Mouse (Mus musculus) testis, adult 2 months (tissue): ENCODE measurements around the gene Rex1bd. TPM values are rescaled to one million over a fixed set of nuclear protein-coding genes. Genes with fewer than 3 reads are reported as not detected.

Source experiments
- H3K27ac ChIP-seq: fragments of 200-500 bp; 2 replicates; pipeline ENCODE4 v1.5.1; 2012; ENCODE audit warnings: low read depth, low read length; ENCODE audit not compliant: control insufficient read depth, insufficient read depth
- H3K27me3 ChIP-seq: fragments of 200-500 bp; 2 replicates; pipeline ENCODE4 v1.6.1; 2012; ENCODE audit warnings: mild to moderate bottlenecking, low read length, moderate library complexity; ENCODE audit not compliant: control insufficient read depth, insufficient read depth
- H3K36me3 ChIP-seq: fragments of 200-500 bp; 2 replicates; pipeline ENCODE4 v1.6.1; 2012; ENCODE audit warnings: mild to moderate bottlenecking, low read length; ENCODE audit not compliant: control insufficient read depth, insufficient read depth
- H3K4me1 ChIP-seq: fragments of 200-500 bp; 2 replicates; pipeline ENCODE4 v1.6.1; 2012; ENCODE audit warnings: low read length; ENCODE audit not compliant: control insufficient read depth, insufficient read depth
- H3K4me3 ChIP-seq: fragments of 200-500 bp; 2 replicates; pipeline ENCODE4 v1.5.1; 2012; ENCODE audit warnings: low read depth, mild to moderate bottlenecking, low read length, moderate library complexity, mixed read lengths; ENCODE audit not compliant: control insufficient read depth
- CTCF ChIP-seq: fragments of 200-500 bp; IDR thresholded peaks from 2 replicates; pipeline ENCODE4 v1.5.1; 2012; ENCODE audit warnings: low read depth, mild to moderate bottlenecking, inconsistent platforms, low read length, moderate library complexity; ENCODE audit not compliant: control insufficient read depth, insufficient read depth, insufficient replicate concordance
- POLR2A ChIP-seq: fragments of 200-500 bp; IDR thresholded peaks from 2 replicates; pipeline ENCODE4 v1.6.1; 2012; ENCODE audit warnings: low read depth, mild to moderate bottlenecking, inconsistent platforms, low read length, moderate library complexity; ENCODE audit not compliant: control insufficient read depth
- polyA plus RNA-seq: library from polyadenylated mRNA; depleted of rRNA; stranded (reverse); fragments of >200 nt; gene quantifications from 2 replicates; pipeline ENCODE4 v1.2.3, GENCODE M21; 2012; rRNA removed

Gene Rex1bd
- polyA plus RNA-seq, 1 experiment, result 23.9 TPM

GRCm38 (mm10) chr8:70458462-70458861 lies 48.1 kb downstream of the Rex1bd start:
- H3K27me3 ChIP-seq, result no peaks in the 10 kb centered on the region
- H3K27ac ChIP-seq, result no peak overlapping the region
- no peaks in the 10 kb centered on the region for H3K36me3 ChIP-seq
- no peak overlapping the region for H3K4me3 ChIP-seq
- no peak for TF ChIP-seq CTCF
- TF ChIP-seq POLR2A, result no peak
- H3K4me1 ChIP-seq, result peaks cover 11% of the 10 kb centered on the region

- Histone ChIP-seq H3K4me1 (peaks cover 11% of the 10 kb centered on the region), H3K4me3 (no peak overlapping the region), H3K27ac (no peak overlapping the region), H3K27me3 (no peaks in the 10 kb centered on the region), H3K36me3 (no peaks in the 10 kb centered on the region)
- TF ChIP-seq POLR2A, result no peak
- TF ChIP-seq CTCF, result no peak
Measured at GRCm38 (mm10) chr8:70457882-70458281, 48.7 kb downstream of the Rex1bd start.

GRCm38 (mm10) chr8:70456996-70457395 lies 49.6 kb downstream of the Rex1bd start:
- Histone ChIP-seq H3K27ac (no peak overlapping the region), H3K4me1 (peaks cover 13% of the 10 kb centered on the region), H3K27me3 (no peaks in the 10 kb centered on the region), H3K4me3 (no peak overlapping the region), H3K36me3 (no peaks in the 10 kb centered on the region)
- TF ChIP-seq CTCF, result no peak
- no peak for TF ChIP-seq POLR2A

Other genes with a start within 250 kb of the Rex1bd start
- gene Homer3, start 223.9 kb downstream of the Rex1bd start, polyA plus RNA-seq, result 7.3 and 9.8 TPM in 2 replicates
- 95.5 and 101 TPM in 2 replicates for gene Ddx49, start 204.3 kb downstream of the Rex1bd start, polyA plus RNA-seq
- 102 and 115 TPM in 2 replicates for gene Cope, start 204.2 kb downstream of the Rex1bd start, polyA plus RNA-seq
- 0.43 and 0.48 TPM in 2 replicates for gene Cers1, start 191.0 kb downstream of the Rex1bd start, polyA plus RNA-seq
- 0.20 and 0.24 TPM in 2 replicates for gene Gdf1, start 176.9 kb downstream of the Rex1bd start, polyA plus RNA-seq
- gene Upf1, start 153.5 kb downstream of the Rex1bd start, polyA plus RNA-seq, result 33.3 and 35.4 TPM in 2 replicates
- 409 and 456 TPM in 2 replicates for gene Comp, start 133.2 kb downstream of the Rex1bd start, polyA plus RNA-seq
- 11.3 and 12.3 TPM in 2 replicates for gene Crtc1, start 67.2 kb downstream of the Rex1bd start, polyA plus RNA-seq
- gene Klhl26, start 29.8 kb downstream of the Rex1bd start, polyA plus RNA-seq, result 3.6 and 4.8 TPM in 2 replicates
- gene Tmem59l, start 19.4 kb downstream of the Rex1bd start, polyA plus RNA-seq, result 62.6 and 62.9 TPM in 2 replicates
- 126 and 137 TPM in 2 replicates for gene Crlf1, start 13.6 kb downstream of the Rex1bd start, polyA plus RNA-seq
- gene Uba52, start 4.0 kb upstream of the Rex1bd start, polyA plus RNA-seq, result 768 and 853 TPM in 2 replicates
- 179 and 198 TPM in 2 replicates for gene Fkbp8, start 21.0 kb upstream of the Rex1bd start, polyA plus RNA-seq
- 77.9 and 84.7 TPM in 2 replicates for gene Kxd1, start 21.2 kb upstream of the Rex1bd start, polyA plus RNA-seq
- 42.5 and 43.8 TPM in 2 replicates for gene Ell, start 32.7 kb upstream of the Rex1bd start, polyA plus RNA-seq
- gene Isyna1, start 87.6 kb upstream of the Rex1bd start, polyA plus RNA-seq, result 561 and 588 TPM in 2 replicates
- 35.6 and 38.9 TPM in 2 replicates for gene Ssbp4, start 102.1 kb upstream of the Rex1bd start, polyA plus RNA-seq
- gene Lrrc25, start 109.4 kb upstream of the Rex1bd start, polyA plus RNA-seq, result 1.4 TPM in 2 replicates
- gene Gdf15, start 125.7 kb upstream of the Rex1bd start, polyA plus RNA-seq, result 1.3 and 1.4 TPM in 2 replicates
- 3.7 and 4.9 TPM in 2 replicates for gene Pgpep1, start 153.6 kb upstream of the Rex1bd start, polyA plus RNA-seq
- gene Lsm4, start 166.5 kb upstream of the Rex1bd start, polyA plus RNA-seq, result 148 and 168 TPM in 2 replicates
- 79.2 and 105 TPM in 2 replicates for gene Jund, start 192.2 kb upstream of the Rex1bd start, polyA plus RNA-seq
- gene Iqcn, start 196.7 kb upstream of the Rex1bd start, polyA plus RNA-seq, result 286 and 302 TPM in 2 replicates
- gene Gm3336, start 211.8 kb upstream of the Rex1bd start, polyA plus RNA-seq, result 0.86 and 0.91 TPM in 2 replicates
- 1.1 TPM in 2 replicates for gene Pde4c, start 217.0 kb upstream of the Rex1bd start, polyA plus RNA-seq
- 7.9 and 8.2 TPM in 2 replicates for gene Rab3a, start 247.9 kb upstream of the Rex1bd start, polyA plus RNA-seq